Mouse (Mus musculus): ENCODE data around the gene Susd4.

Susd4 gene

GRCm38 (mm10) chr1:182775576-182775975, 11.9 kb downstream of the Susd4 start:
- no peaks in the 10 kb centered on the region for H3K27me3 ChIP-seq (ENCODE audit: control insufficient read depth, insufficient read depth, low read length, poor library complexity, severe bottlenecking)
- no peaks in the 10 kb centered on the region for H3K36me3 ChIP-seq (ENCODE audit: control insufficient read depth, insufficient read depth, low read length, poor library complexity, severe bottlenecking)
- DNase-seq (ENCODE audit: low read depth, low spot score) = no peak

GRCm38 (mm10) chr1:182776749-182777410, 13.2 kb downstream of the Susd4 start:
- Histone ChIP-seq H3K36me3 (ENCODE audit: control insufficient read depth, insufficient read depth, low read length, poor library complexity, severe bottlenecking) (no peaks in the 10 kb centered on the region), H3K27me3 (ENCODE audit: control insufficient read depth, insufficient read depth, low read length, poor library complexity, severe bottlenecking) (no peaks in the 10 kb centered on the region)
- DNase-seq (ENCODE audit: low read depth, low spot score) = no peak

GRCm38 (mm10) chr1:182778225-182778624, 14.6 kb downstream of the Susd4 start:
- no peak for DNase-seq (ENCODE audit: low read depth, low spot score)
- H3K27me3 ChIP-seq (ENCODE audit: control insufficient read depth, insufficient read depth, low read length, poor library complexity, severe bottlenecking) = no peaks in the 10 kb centered on the region
- no peaks in the 10 kb centered on the region for H3K36me3 ChIP-seq (ENCODE audit: control insufficient read depth, insufficient read depth, low read length, poor library complexity, severe bottlenecking)

- H3K36me3 ChIP-seq (ENCODE audit: control insufficient read depth, insufficient read depth, low read length, poor library complexity, severe bottlenecking) = no peaks in the 10 kb centered on the region
- no peaks in the 10 kb centered on the region for H3K27me3 ChIP-seq (ENCODE audit: control insufficient read depth, insufficient read depth, low read length, poor library complexity, severe bottlenecking)
- DNase-seq (ENCODE audit: low read depth, low spot score) = no peak
These were observed 15.4 kb downstream of the Susd4 start for GRCm38 (mm10) chr1:182779024-182779520.

GRCm38 (mm10) chr1:182783774-182784173, 20.1 kb downstream of the Susd4 start:
- DNase-seq (ENCODE audit: low read depth, low spot score) = no peak

GRCm38 (mm10) chr1:182784784-182785183, 21.1 kb downstream of the Susd4 start:
- no peaks in the 10 kb centered on the region for H3K36me3 ChIP-seq (ENCODE audit: control insufficient read depth, insufficient read depth, low read length, poor library complexity, severe bottlenecking)
- H3K27me3 ChIP-seq (ENCODE audit: control insufficient read depth, insufficient read depth, low read length, poor library complexity, severe bottlenecking) = no peaks in the 10 kb centered on the region
- DNase-seq (ENCODE audit: low read depth, low spot score) = no peak

More at GRCm38 (mm10) chr1:182783774-182784173, 20.1 kb downstream of the Susd4 start:
- Histone ChIP-seq H3K27me3 (ENCODE audit: control insufficient read depth, insufficient read depth, low read length, poor library complexity, severe bottlenecking) (no peaks in the 10 kb centered on the region), H3K36me3 (ENCODE audit: control insufficient read depth, insufficient read depth, low read length, poor library complexity, severe bottlenecking) (no peaks in the 10 kb centered on the region)

GRCm38 (mm10) chr1:182785504-182785903, 21.8 kb downstream of the Susd4 start:
- DNase-seq (ENCODE audit: low read depth, low spot score) = no peak
- no peaks in the 10 kb centered on the region for H3K36me3 ChIP-seq (ENCODE audit: control insufficient read depth, insufficient read depth, low read length, poor library complexity, severe bottlenecking)
- no peaks in the 10 kb centered on the region for H3K27me3 ChIP-seq (ENCODE audit: control insufficient read depth, insufficient read depth, low read length, poor library complexity, severe bottlenecking)

GRCm38 (mm10) chr1:182787030-182787429, 23.4 kb downstream of the Susd4 start:
- no peaks in the 10 kb centered on the region for H3K36me3 ChIP-seq (ENCODE audit: control insufficient read depth, insufficient read depth, low read length, poor library complexity, severe bottlenecking)
- no peaks in the 10 kb centered on the region for H3K27me3 ChIP-seq (ENCODE audit: control insufficient read depth, insufficient read depth, low read length, poor library complexity, severe bottlenecking)
- no peak for DNase-seq (ENCODE audit: low read depth, low spot score)

- no peak for DNase-seq (ENCODE audit: low read depth, low spot score)
- Histone ChIP-seq H3K27me3 (ENCODE audit: control insufficient read depth, insufficient read depth, low read length, poor library complexity, severe bottlenecking) (no peaks in the 10 kb centered on the region), H3K36me3 (ENCODE audit: control insufficient read depth, insufficient read depth, low read length, poor library complexity, severe bottlenecking) (no peaks in the 10 kb centered on the region)
These were observed 25.2 kb downstream of the Susd4 start for GRCm38 (mm10) chr1:182788896-182789295.

GRCm38 (mm10) chr1:182792521-182793071, 28.9 kb downstream of the Susd4 start:
- no peaks in the 10 kb centered on the region for H3K27me3 ChIP-seq (ENCODE audit: control insufficient read depth, insufficient read depth, low read length, poor library complexity, severe bottlenecking)
- DNase-seq (ENCODE audit: low read depth, low spot score) = peak; percentile 4
- H3K36me3 ChIP-seq (ENCODE audit: control insufficient read depth, insufficient read depth, low read length, poor library complexity, severe bottlenecking) = no peaks in the 10 kb centered on the region

GRCm38 (mm10) chr1:182794221-182794620, 30.6 kb downstream of the Susd4 start:
- Histone ChIP-seq H3K27me3 (ENCODE audit: control insufficient read depth, insufficient read depth, low read length, poor library complexity, severe bottlenecking) (no peaks in the 10 kb centered on the region), H3K36me3 (ENCODE audit: control insufficient read depth, insufficient read depth, low read length, poor library complexity, severe bottlenecking) (no peaks in the 10 kb centered on the region)
- DNase-seq (ENCODE audit: low read depth, low spot score) = no peak

- DNase-seq (ENCODE audit: low read depth, low spot score) = no peak
- no peaks in the 10 kb centered on the region for H3K27me3 ChIP-seq (ENCODE audit: control insufficient read depth, insufficient read depth, low read length, poor library complexity, severe bottlenecking)
- no peaks in the 10 kb centered on the region for H3K36me3 ChIP-seq (ENCODE audit: control insufficient read depth, insufficient read depth, low read length, poor library complexity, severe bottlenecking)
These were observed 31.0 kb downstream of the Susd4 start for GRCm38 (mm10) chr1:182794628-182795027.

- H3K36me3 ChIP-seq (ENCODE audit: control insufficient read depth, insufficient read depth, low read length, poor library complexity, severe bottlenecking) = no peaks in the 10 kb centered on the region
- no peaks in the 10 kb centered on the region for H3K27me3 ChIP-seq (ENCODE audit: control insufficient read depth, insufficient read depth, low read length, poor library complexity, severe bottlenecking)
- no peak for DNase-seq (ENCODE audit: low read depth, low spot score)
These were observed 33.4 kb downstream of the Susd4 start for GRCm38 (mm10) chr1:182797048-182797447.

GRCm38 (mm10) chr1:182801590-182801989, 37.9 kb downstream of the Susd4 start:
- Histone ChIP-seq H3K36me3 (ENCODE audit: control insufficient read depth, insufficient read depth, low read length, poor library complexity, severe bottlenecking) (no peaks in the 10 kb centered on the region), H3K27me3 (ENCODE audit: control insufficient read depth, insufficient read depth, low read length, poor library complexity, severe bottlenecking) (no peaks in the 10 kb centered on the region)
- DNase-seq (ENCODE audit: low read depth, low spot score) = no peak

- no peak for DNase-seq (ENCODE audit: low read depth, low spot score)
- Histone ChIP-seq H3K36me3 (ENCODE audit: control insufficient read depth, insufficient read depth, low read length, poor library complexity, severe bottlenecking) (no peaks in the 10 kb centered on the region), H3K27me3 (ENCODE audit: control insufficient read depth, insufficient read depth, low read length, poor library complexity, severe bottlenecking) (no peaks in the 10 kb centered on the region)
These were observed 39.2 kb downstream of the Susd4 start for GRCm38 (mm10) chr1:182802891-182803290.

All from splenic B cell, adult 2 months (primary cell).